Mouse (Mus musculus): ENCODE data around the gene Bcap29.
A peak's percentile ranks its signal among the peaks of the same experiment; 100 is the strongest.

GRCm38 (mm10) chr12:31613353-31613752 lies 21.1 kb downstream of the Bcap29 start:
- no peak for TF ChIP-seq ZC3H11A (IDR thresholded peaks at IDR 0.05; ENCODE audit: borderline replicate concordance, low read depth, low read length)
- TF ChIP-seq CHD2 (IDR thresholded peaks at IDR 0.05; ENCODE audit: low read depth, low read length) = no peak
- no peak for TF ChIP-seq HCFC1 (IDR thresholded peaks at IDR 0.05; ENCODE audit: borderline replicate concordance, insufficient read depth, low read length)
- 0 out of 2 replicates have a peak, but pooled peaks have one; percentile 13 for TF ChIP-seq MAFK (IDR thresholded peaks at IDR 0.05; ENCODE audit: insufficient read depth, low read depth, low read length)
